Mouse (Mus musculus) right cerebral cortex, postnatal 36 days (tissue): ENCODE measurements around the gene Cog6.

ENCODE experiments used
- DNase-seq, 2 experiments: peaks; one replicate each; pipeline ENCODE4 v3.0.0; 2022; ENCODE audit warnings: low spot score in 2 of 2, mixed read lengths in 1 of 2

Gene Cog6

DNA sequence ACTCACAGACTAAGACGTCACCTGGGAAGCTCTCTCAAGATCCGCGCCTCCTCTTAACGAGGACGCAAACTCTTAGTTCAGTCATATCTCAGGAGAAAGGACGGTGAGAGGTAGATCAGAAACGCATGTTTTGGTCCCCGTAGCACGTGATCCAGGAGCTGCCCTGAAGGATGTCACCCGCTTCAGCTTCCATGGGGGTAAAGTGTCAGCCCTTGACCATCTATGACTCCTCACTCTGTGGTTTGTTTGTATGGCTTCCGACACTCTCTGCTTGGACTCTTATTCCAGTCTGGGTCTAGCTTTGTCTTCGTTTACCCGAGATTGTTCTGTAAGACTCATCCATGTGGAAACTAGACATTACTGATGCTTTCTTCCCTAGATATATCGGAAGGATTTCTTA lies 54.6 kb downstream of the Cog6 start:
- no peak for DNase-seq

DNA sequence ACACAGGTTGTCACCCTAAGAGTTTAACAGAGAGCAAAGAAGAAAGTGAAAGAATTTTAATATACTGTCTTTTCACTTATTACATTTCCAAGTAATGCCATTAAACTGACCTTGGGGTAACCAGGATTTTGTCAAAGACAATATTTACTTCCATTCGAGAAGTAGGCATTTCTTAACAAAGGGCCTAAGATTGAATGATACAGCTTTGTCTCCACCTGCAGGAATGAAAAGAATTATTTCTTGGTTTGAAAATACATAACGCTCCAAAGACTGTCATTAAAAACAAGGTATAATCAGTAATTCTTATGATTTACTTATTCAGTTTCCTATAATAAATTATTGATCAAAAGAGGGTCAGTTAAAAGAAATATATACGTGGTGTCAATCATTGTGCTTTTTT lies 55.4 kb downstream of the Cog6 start:
- no peak for DNase-seq

DNA sequence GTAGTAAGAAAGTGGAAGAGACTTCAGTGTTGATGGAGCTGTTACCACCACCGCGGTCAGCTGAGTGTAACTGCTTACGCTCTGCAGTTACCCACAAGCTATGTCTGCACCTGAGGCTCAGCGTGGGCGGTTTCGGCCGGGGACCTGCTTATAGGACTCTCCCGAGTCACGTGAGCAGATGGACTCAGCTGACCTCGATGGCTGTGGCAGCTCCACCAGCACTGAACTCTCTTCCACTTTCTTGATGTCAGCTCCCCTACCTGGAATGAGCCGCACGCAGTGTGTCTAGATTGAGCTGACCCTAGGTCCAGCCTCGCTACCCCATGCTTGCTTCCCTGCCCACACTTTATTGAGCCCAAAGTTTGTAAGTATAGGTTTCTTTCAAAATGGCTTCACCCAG lies 56.1 kb downstream of the Cog6 start:
- no peak for DNase-seq

DNA sequence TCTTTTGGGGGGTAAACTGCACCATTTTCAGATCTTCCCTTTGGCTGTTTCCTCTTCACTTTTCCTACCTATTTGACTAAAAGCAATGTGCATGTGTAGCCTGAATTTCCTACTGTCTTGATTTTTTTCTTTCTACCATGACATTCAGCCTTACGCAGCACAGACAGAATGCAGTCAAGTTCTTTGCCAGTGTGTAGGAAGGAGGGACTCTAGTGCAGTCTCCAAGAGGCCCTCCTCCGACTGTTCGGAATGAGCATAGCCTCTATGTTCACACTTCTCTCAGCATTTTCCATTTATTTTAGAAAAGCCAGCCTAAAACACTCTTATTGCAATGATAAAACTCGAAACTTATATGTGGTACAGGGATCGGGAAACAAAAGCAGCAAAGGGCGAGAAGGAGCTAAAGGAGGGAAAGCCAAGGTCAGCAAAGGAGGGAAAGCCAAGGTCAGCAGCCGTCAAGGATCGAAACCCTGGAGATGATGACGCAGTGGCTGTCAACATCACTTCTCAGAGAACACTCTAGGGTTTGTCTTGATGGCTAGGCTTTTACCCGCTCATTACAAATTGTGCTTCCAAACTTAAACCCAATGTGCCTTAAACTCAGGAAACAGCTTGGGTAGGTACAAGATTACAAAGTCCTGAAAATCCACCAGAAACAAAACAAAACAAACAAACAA lies 58.5 kb downstream of the Cog6 start:
- no peak for DNase-seq

DNA sequence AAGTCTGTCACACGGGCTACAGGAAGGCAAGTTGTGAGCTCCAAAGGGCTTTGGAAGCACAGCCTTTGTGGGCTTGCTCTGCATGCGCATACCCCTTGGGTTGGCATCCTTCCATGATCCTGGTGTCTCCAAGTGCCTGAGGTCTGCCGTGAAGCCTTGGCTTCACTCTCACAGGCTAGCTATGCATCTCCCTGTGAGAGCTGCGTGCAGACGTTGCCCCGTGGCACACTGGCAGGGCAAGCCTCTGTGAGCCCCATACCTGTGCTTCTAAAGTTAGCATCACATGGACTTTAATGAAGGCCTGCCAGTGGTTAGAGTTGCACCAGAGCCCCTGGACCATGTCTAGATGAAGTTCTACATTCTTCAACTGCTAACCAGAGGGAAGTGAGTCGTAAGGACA lies 59.2 kb downstream of the Cog6 start:
- no peak for DNase-seq

DNA sequence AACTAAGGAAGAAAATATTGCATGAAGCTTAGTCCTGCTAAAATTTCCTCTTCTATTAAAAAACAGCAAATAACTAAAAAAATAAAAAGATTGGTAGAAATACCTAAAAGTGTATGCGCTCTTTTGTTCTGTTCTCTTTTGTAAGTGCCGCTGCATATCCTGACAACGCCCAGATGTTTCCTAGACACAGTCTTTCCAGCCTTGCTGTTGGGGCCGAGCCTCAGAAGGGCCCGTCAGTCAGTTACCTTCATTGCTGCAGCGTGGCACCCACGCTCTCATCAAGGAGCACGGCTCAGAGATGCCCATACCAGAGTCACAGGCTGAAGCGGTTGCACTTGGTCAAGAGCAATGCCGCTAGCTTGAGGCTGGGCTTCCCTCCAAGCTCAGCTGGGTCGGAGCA lies 60.8 kb downstream of the Cog6 start:
- DNase-seq = no peak

DNA sequence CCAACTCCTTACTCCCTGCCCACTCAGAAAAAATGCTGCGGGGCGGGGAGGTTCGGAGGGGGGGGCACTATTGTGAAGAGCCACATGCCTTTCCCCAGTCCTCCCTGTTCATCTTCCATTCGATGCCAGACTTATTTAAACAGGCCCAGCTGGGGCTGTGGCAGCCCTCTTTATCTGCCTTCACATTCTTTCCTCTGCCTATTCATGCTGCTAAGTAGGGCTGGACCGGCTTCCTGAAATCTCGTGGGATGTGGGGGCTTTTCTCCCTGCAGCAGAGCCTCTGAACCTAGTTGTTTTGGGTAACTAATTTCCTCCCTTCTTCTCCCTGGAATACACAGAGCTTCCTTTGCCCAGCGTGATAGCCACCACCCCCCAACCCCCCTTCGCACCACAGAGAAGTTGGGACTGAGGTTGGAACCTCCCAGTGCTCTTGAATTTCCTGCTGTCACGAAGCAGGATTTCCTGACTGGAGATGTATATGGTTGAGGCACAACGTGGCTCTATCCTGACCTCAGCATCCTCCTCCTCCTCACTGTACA lies 61.5 kb downstream of the Cog6 start:
- DNase-seq = no peak

DNA sequence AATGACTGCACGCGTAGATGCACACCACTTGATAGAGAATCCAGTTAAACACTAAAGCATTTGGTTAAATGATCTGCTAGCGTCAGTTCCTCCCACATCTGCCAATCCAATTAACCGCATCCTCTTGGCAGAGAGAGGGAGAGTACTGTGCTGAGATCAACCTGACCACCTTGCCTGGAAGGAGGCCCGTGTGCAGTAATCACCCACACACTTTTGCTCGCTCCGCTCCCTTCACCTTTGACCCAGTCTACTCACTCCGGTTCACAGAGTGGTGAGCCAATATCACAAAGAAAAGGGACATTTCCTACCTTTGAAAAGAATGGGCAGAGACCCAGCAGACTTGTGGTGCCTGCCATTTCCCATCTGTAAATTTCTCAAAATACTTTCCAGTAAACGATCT lies 62.4 kb downstream of the Cog6 start:
- DNase-seq = no peak

DNA sequence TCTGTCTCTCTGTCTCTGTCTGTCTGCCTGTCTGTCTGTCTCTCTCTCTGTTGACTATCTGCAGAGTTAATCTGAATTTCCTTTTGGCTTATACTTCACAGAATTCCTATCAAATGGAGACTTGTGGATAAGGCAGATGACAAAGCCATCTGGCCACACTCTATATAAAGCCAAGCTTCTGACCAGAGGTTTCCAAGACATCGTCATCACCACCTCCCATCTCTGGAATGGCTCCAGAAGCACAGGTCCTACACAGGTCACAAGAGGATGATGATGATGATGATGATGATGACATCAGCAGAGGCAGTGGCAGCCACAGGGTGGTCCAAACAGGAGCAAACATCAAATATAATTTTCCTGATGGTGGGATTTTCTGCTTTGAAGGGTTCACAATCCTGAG lies 63.2 kb downstream of the Cog6 start:
- DNase-seq = no peak

DNA sequence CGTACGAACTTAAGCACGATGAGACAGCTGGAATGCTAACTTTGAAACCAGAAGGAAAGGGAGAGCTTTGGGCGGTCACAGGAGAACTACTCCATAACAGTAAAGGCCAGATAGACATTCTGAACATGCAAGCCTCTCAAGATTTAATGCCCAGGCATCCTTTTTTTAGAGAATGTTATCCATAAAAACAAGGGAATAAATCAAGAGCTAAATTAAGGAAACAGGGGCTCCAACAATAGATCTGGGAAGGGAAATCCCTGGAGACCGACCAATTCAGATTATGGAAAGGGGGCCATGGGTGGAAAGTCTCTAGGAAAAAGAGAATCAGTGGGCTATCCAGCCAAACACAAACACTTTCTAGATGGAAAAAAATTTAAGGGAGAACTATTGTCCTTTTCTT lies 68.2 kb downstream of the Cog6 start:
- DNase-seq = no peak

DNA sequence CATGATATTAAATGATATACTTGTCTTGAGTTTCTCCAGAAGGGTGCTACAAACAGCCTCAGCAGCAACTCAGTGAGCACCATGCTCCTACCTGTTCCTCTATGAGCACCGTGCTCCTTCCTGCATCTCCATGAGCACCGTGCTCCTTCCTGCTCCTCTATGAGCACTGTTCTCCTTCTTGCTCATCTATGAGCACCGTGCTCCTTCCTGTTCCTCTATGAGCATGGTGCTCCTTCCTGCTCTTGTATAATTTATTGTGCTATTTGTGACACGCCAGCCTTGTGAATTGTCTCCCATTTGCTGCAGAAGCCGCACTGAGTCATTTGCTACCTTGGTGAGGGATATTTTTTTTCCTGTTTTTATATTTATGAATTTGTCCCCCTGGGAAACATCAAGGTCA lies 69.6 kb downstream of the Cog6 start:
- no peak for DNase-seq

DNA sequence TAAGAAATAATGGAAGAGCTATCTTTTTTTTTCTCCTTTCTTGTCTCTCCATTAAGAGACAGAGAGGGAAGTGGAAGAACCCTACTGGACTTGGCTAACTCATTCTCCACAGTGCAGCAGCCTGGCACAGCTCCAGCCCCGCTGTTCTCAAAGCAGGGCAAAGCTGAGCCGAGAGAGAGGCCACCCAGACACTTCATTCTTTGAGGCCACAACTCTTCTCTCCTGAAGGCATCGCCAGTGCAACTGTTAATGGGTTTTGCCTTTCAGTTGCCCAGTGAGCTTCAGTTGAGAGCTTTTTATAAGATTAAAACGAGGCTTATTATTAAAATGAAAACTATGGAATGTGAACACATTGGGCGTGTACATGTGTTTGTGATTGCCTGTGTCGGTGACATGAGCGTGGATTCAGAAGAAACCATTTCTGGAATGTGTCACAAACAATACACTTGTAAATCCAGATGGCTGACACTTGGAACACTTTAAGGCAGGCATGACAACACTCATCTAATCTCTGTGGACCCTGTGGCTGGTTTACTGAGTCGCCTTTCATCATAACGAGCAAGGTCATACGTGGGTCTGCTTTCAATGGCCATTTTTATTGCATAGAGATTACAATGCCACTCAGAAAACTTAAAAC lies 76.1 kb downstream of the Cog6 start:
- no peak for DNase-seq

DNA sequence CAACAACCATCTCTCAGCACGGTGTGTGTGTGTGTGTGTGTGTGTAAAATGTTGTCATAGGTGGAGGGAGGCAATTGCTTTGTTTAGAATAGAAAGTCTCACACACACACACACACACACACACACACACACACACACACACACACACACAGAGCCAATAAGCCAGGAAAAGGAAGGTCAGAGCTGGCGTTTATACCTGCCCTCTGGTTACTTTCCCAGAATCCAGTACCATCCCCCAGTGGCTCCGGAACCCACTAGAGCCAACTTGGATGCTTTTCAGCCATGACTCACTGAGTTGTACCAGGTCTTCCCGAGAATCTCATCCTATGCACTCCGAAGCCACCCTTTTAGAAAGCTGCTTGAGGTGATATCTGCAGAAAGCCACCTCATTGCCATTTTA lies 78.6 kb downstream of the Cog6 start:
- no peak for DNase-seq

DNA sequence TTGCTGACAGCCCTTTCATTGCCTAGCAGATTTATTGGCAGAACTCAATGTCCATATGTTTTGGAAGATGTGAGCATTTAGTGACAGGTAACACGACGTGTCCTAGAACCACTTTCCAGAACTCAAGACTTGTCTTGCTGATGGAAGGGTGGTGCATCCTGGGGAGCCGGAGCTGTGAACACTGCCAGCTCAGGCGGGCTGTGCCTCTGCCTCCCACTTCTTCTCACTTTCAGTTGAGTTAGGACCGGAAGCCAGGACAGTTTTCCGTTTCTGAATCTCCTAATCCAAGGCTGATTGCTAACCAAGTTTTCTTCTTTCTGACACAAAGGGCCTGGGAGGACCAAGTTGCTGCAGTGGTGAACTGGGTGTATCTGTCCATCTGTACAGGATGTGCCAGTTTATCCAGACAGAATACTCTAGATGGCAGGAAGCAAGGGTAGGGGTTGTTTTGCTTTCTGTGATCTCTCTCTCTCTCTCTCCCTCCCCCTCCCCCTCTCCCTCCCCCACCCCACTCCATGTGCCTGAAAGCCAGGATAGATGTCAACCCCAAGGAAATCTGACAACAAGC lies 79.2 kb downstream of the Cog6 start:
- no peak for DNase-seq

DNA sequence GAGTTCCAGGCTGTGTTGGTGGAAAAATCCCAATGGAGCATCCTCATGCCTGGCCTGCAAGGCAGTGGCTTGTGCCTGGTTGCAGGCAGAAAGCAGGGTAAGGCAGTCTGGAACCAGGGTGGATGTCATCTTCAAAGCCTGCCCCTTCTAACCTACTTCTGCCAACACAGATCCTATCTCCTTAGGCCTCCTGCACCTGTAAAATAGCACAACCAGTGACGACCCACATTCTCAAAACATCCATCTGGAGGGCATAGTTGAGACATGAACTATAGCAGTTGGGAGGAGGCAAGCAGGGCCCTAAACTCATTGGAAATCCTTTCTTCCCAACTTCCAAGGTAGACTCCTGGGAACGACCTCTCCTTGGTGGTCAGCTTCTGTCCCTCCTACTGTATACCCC lies 85.1 kb downstream of the Cog6 start:
- DNase-seq = no peak
